Comparison of ENCODE assay signal across 11 mouse cellular contexts in the genomic region with DNA sequence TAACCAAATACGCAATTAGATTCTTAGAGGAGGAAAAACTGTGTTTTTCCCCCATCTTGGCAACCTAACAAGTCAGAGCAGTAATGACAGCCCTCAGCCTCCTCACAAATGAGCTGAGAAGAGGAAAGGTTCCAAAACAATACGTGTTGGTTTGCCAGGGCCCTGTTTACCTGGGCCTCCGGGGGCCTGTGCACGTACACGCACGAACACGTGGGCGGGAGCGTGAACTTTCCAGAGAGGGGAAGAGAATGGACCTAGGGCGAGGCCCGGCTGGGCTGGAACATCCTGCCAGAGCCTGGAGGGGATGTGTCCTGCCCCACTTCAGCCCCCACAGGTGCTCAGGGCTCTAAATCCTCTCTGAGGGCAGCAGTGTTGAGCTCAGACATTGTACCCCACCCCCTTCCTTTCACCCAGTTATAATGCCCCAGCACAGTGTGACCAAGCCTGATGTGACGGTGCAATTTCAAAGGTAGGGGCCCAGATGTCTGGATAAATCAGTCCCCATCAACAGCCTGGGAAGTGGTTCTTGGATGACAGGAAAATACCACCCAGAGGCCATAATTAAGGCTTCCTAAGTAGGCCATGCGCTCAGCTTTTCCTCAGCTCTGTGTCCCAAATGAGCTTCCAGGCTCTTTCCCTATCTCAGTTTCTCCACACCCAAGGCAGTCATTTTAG. TPM values are rescaled to one million over a fixed set of nuclear protein-coding genes. Genes with fewer than 3 reads are reported as not detected.
DNase-seq lines count a peak whose midpoint lies in the region; ATAC-seq and TF ChIP-seq lines count a peak whose summit lies in the region.
"Had no signal": no experiment of that assay in that cellular context is flagged by ENCODE, and none has a peak within 500 bp of the region (broad histone marks: within the 10 kb centered on the region; RNA-seq: fewer than 3 reads in every experiment).

No protein-coding gene starts in this region.

- 0 out of 2 replicates have a peak overlapping the region, but pooled peaks have one; percentile 6 for H3K9ac ChIP-seq in intestine, embryonic 16.5 days (ENCODE audit: low read depth, low read length)
- no peak overlapping the region for H3K9ac ChIP-seq in intestine, embryonic 15.5 days
- H3K9ac ChIP-seq: forebrain, postnatal 0 days had no signal

- H3K4me1 ChIP-seq in intestine, embryonic 16.5 days (ENCODE audit: control insufficient read depth, insufficient read depth, low read length), result peaks cover 8% of the 10 kb centered on the region
- H3K4me1 ChIP-seq in intestine, embryonic 15.5 days (replicated peaks), result peaks cover 12% of the 10 kb centered on the region; the same call in 1 of the 2 replicates
- H3K4me1 ChIP-seq in E14TG2a.4 (replicated peaks; ENCODE audit: low read depth, low read length), result peaks cover 82% of the 10 kb centered on the region
- peaks cover 17% of the 10 kb centered on the region for H3K4me1 ChIP-seq in limb, embryonic 10.5 days

- no peak overlapping the region for H3K4me3 ChIP-seq in intestine, embryonic 16.5 days (ENCODE audit: low read length)
- no peak overlapping the region for H3K4me3 ChIP-seq in intestine, embryonic 15.5 days (replicated peaks)
- peak overlapping the region; percentile 23; the same call in 1 of the 2 replicates for H3K4me3 ChIP-seq in E14TG2a.4 (replicated peaks; ENCODE audit: low read length)
- no peak overlapping the region for H3K4me3 ChIP-seq in limb, embryonic 10.5 days

- no peaks in the 10 kb centered on the region for H3K9me3 ChIP-seq in intestine, embryonic 16.5 days (ENCODE audit: control insufficient read depth, low read length)
- H3K9me3 ChIP-seq in intestine, embryonic 15.5 days, result no peaks in the 10 kb centered on the region
- H3K9me3 ChIP-seq in E14TG2a.4 (ENCODE audit: low read length), result no peaks in the 10 kb centered on the region
- no peaks in the 10 kb centered on the region for H3K9me3 ChIP-seq in limb, embryonic 10.5 days (replicated peaks)

- no peaks in the 10 kb centered on the region for H3K36me3 ChIP-seq in intestine, embryonic 16.5 days (ENCODE audit: control insufficient read depth, insufficient read depth, low read length)
- H3K36me3 ChIP-seq in intestine, embryonic 15.5 days, result no peaks in the 10 kb centered on the region
- peaks cover 38% of the 10 kb centered on the region for H3K36me3 ChIP-seq in E14TG2a.4 (ENCODE audit: insufficient read depth, low read length)
- no peaks in the 10 kb centered on the region for H3K36me3 ChIP-seq in limb, embryonic 10.5 days

- no peak for TF ChIP-seq CTCF in E14TG2a.4 (conservative IDR thresholded peaks at IDR 0.05; ENCODE audit: low read length)

- H3K27ac ChIP-seq in intestine, embryonic 16.5 days (ENCODE audit: low read length), result no peak overlapping the region
- no peak overlapping the region for H3K27ac ChIP-seq in intestine, embryonic 15.5 days
- peak overlapping the region; percentile 71; the same call in 1 of the 2 replicates for H3K27ac ChIP-seq in limb, embryonic 10.5 days

- H3K4me2 ChIP-seq in intestine, embryonic 16.5 days (ENCODE audit: low read depth, low read length), result no peak overlapping the region
- no peak overlapping the region for H3K4me2 ChIP-seq in intestine, embryonic 15.5 days (replicated peaks)

- no peak for ATAC-seq in intestine, embryonic 16.5 days
- ATAC-seq in intestine, embryonic 15.5 days, result no peak
- no peak for ATAC-seq in megakaryocyte-erythroid progenitor cell, adult 5-6 weeks (replicated peaks; ENCODE audit: low FRiP score, low TSS enrichment, poor library complexity, severe bottlenecking)

- WGBS in intestine, embryonic 16.5 days, result 62% methylated on average over 13 of the region's 13 CpGs
- 67% methylated on average over 13 of the region's 13 CpGs for WGBS in intestine, embryonic 15.5 days
- 73% methylated on average over 13 of the region's 13 CpGs for WGBS in limb, embryonic 10.5 days

- no peaks in the 10 kb centered on the region for H3K27me3 ChIP-seq in intestine, embryonic 16.5 days (replicated peaks; ENCODE audit: control insufficient read depth, insufficient read depth, low read length)
- no peaks in the 10 kb centered on the region for H3K27me3 ChIP-seq in intestine, embryonic 15.5 days (replicated peaks)
- H3K27me3 ChIP-seq in E14TG2a.4 (ENCODE audit: insufficient read depth, low read length), result no peaks in the 10 kb centered on the region
- no peaks in the 10 kb centered on the region for H3K27me3 ChIP-seq in limb, embryonic 10.5 days (ENCODE audit: low read depth, poor library complexity, severe bottlenecking)

- peak; percentile 66 for DNase-seq in heart, adult 8-10 months (ENCODE audit: low spot score)
- DNase-seq in limb, embryonic 10.5 days (ENCODE audit: low spot score), result no peak
- DNase-seq in cerebellum, postnatal 25 days, result no peak
- DNase-seq in ovary, postnatal 14 days (ENCODE audit: low spot score), result no peak
- DNase-seq: cerebellum, adult 9-10 months; forebrain, postnatal 0 days; thymus, adult 2 months had no signal

RNA-seq across cellular contexts. Expression of a gene that starts 53.4 kb away (rescaled TPM):
- 7.4 and 7.9 TPM in 2 replicates for polyA plus RNA-seq in intestine, embryonic 16.5 days (2015; fragmentation: Nextera tagmentation; extraction: Ambion mirVana)
- 10.6 and 11.6 TPM in 2 replicates for polyA plus RNA-seq in intestine, embryonic 15.5 days (2015; fragmentation: Nextera tagmentation; extraction: Ambion mirVana)
- 10 to 100 TPM; 10.8 to 13.4 (median 11.2) TPM for total RNA-seq in heart, adult 8-10 months (2022)
- 28.5 and 34.2 TPM in 2 replicates for polyA plus RNA-seq in limb, embryonic 10.5 days (2016; fragmentation: Nextera tagmentation; extraction: Ambion mirVana)
- total RNA-seq in megakaryocyte-erythroid progenitor cell, adult 5-6 weeks (2014; fragmentation: Nextera tagmentation), result 0.17 and 1.6 TPM in 2 replicates
- total RNA-seq in megakaryocyte-erythroid progenitor cell, adult 5-6 weeks (2017), result 0.50 and 0.70 TPM in 2 replicates
